Mouse (Mus musculus) small intestine, adult 2 months (tissue): ENCODE data around the gene Atg101.

ENCODE experiments used
- CTCF ChIP-seq: fragments of 200-500 bp; IDR thresholded peaks from 2 replicates; pipeline ENCODE4 v1.5.1; 2012; ENCODE audit warnings: low read depth, mild to moderate bottlenecking, control low read depth, inconsistent platforms, low read length, moderate library complexity, mixed read lengths; ENCODE audit not compliant: insufficient replicate concordance, insufficient read length; ENCODE audit errors: extremely low read depth
- POLR2A ChIP-seq: fragments of 200-500 bp; IDR thresholded peaks from 2 replicates; pipeline ENCODE4 v1.6.1; 2012; ENCODE audit warnings: low read depth, mild to moderate bottlenecking, control low read depth, inconsistent platforms, low read length, moderate library complexity

DNA sequence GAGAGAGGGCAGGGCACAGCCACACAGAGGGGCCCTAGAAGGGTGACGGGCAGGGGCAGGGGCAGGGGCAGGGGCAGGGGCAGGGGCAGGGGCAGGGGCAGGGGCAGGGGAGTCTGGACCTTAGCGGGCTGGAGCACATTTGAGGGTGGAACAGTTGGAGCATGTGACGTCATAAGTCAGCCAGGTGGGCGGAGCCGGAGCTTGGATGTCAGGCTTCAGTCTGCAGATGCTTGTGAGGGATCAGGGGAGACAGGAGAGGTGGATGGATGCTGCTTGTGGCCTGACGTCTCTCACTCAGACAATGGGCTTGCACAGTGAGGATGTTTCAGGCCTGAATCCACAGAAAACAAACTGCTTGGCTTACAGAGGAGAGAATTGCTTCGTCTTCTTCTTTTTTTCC is 14.5 kb downstream of the Atg101 start:
- TF ChIP-seq POLR2A: no peak
- no peak for TF ChIP-seq CTCF
